Mouse (Mus musculus) brain, embryonic 14.5 days (tissue): Measurements from ENCODE around the gene Nrxn2.

Source experiments
- CTCF ChIP-seq: fragments of 200-500 bp; IDR thresholded peaks from 2 replicates; pipeline ENCODE4 v1.5.1; 2012; ENCODE audit warnings: inconsistent platforms, mild to moderate bottlenecking, moderate library complexity, borderline replicate concordance; ENCODE audit not compliant: insufficient read depth, insufficient read length; ENCODE audit errors: extremely low read depth
- POLR2A ChIP-seq: fragments of 200-500 bp; IDR thresholded peaks from 2 replicates; pipeline ENCODE4 v1.6.1; 2012; ENCODE audit warnings: mild to moderate bottlenecking, inconsistent platforms, borderline replicate concordance; ENCODE audit not compliant: poor library complexity, insufficient read depth, insufficient read length, severe bottlenecking; ENCODE audit errors: extremely low read depth

- TF ChIP-seq POLR2A (no peak), CTCF (no peak)
These were observed 36.1 kb upstream of the Nrxn2 start for GRCm38 (mm10) chr19:6382323-6382924.
